Mouse (Mus musculus) erythroblast, embryonic 14.5 days (primary cell): ENCODE data around the gene Stkld1.

Source experiments
- GATA1 ChIP-seq: IDR thresholded peaks from 2 replicates; pipeline ENCODE4 v1.6.1; 2012; ENCODE audit warnings: low read length, inconsistent platforms, mixed read lengths
- TAL1 ChIP-seq: IDR thresholded peaks from 3 replicates; pipeline ENCODE4 v1.6.1; 2012; ENCODE audit warnings: low read length, inconsistent platforms, mixed read lengths

- TF ChIP-seq GATA1 (no peak), TAL1 (no peak)
These were observed 7.7 kb downstream of the Stkld1 start for GRCm38 (mm10) chr2:26941539-26941938.
